8 mouse cellular contexts compared by ENCODE assay signal in the genomic region with DNA sequence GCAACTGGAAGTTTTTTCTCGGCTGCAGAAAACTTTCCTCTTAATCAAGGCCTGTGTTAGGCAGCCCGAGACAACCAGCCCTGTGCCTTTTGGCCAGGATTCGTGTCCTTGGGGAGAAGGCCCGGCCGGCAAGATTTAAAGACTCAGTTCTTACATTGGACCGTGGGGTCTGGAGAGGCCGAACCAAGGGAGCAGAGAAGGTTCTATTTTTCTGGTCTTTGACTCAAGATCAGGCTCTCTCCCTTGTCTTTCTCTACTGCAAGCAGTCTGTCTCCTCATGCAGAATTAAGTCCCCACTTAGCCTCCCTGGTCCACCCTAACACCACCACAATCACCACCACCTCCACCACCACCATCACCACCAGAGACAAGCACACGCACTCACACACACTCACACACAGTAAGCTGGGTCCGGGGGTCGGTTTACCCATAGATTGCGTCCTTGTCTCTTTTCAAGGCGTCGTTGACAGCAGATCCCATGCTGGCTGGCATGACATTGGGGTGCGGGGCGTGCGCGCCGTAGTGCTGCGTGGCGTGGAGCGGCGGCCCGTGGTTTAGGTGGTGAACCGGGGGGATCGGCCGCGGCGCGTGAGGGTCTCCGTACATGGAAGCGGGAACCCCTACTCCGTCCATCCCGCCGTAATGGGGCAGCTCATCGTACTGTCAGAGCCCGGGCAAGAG. TPM values are rescaled to one million over a fixed set of nuclear protein-coding genes. Genes with fewer than 3 reads are reported as not detected.
A peak's percentile ranks its signal among the peaks of the same experiment; 100 is the strongest.
DNase-seq lines count a peak whose midpoint lies in the region; ATAC-seq lines count a peak whose summit lies in the region.

No protein-coding gene starts in this region.

- 1% methylated on average over 36 of the region's 36 CpGs for WGBS in heart, embryonic 11.5 days (ENCODE audit: insufficient replicate concordance)
- under 1% methylated on average over 36 of the region's 36 CpGs for WGBS in limb, embryonic 11.5 days
- WGBS in neural tube, embryonic 11.5 days = 1% methylated on average over 36 of the region's 36 CpGs

- peak; percentile 21 to 24 for DNase-seq in cerebellum, postnatal 10 days
- DNase-seq in cerebellum, postnatal 4 days (ENCODE audit: low spot score in 2 of 2) = no peak
- DNase-seq in NIH3T3 (ENCODE audit: low read depth) = peak; percentile 64
- DNase-seq in limb, embryonic 11.5 days (ENCODE audit: low spot score) = peak; percentile 61
- peak; percentile 51 for DNase-seq in neural tube, embryonic 11.5 days (ENCODE audit: low spot score)
- no peak for DNase-seq in right cerebral cortex, postnatal 14 days
- no peak for DNase-seq in left cerebral cortex, postnatal 25 days (ENCODE audit: low spot score in 2 of 2)

- 0 out of 2 replicates have a peak, but pooled peaks cover 3% of the 10 kb centered on the region for H3K36me3 ChIP-seq in heart, embryonic 11.5 days (ENCODE audit: control insufficient read depth, insufficient read depth, low read length)
- H3K36me3 ChIP-seq in limb, embryonic 11.5 days (ENCODE audit: control insufficient read depth, insufficient read depth, low read length) = no peaks in the 10 kb centered on the region
- H3K36me3 ChIP-seq in neural tube, embryonic 11.5 days (ENCODE audit: control insufficient read depth, insufficient read depth, low read length) = no peaks in the 10 kb centered on the region; the same call in 1 of the 2 replicates

- H3K27ac ChIP-seq in heart, embryonic 11.5 days (ENCODE audit: low read depth, low read length) = peak overlapping the region; percentile 98
- H3K27ac ChIP-seq in limb, embryonic 11.5 days (replicated peaks; ENCODE audit: low read depth, low read length) = peak overlapping the region; percentile 91
- H3K27ac ChIP-seq in neural tube, embryonic 11.5 days (ENCODE audit: low read depth, low read length) = peak overlapping the region; percentile 99

- H3K9me3 ChIP-seq in heart, embryonic 11.5 days (replicated peaks; ENCODE audit: control insufficient read depth, low read length) = no peaks in the 10 kb centered on the region
- no peaks in the 10 kb centered on the region for H3K9me3 ChIP-seq in limb, embryonic 11.5 days (ENCODE audit: control insufficient read depth, low read length)
- no peaks in the 10 kb centered on the region for H3K9me3 ChIP-seq in neural tube, embryonic 11.5 days (ENCODE audit: control insufficient read depth, low read length)

- no peak for ATAC-seq in heart, embryonic 11.5 days (replicated peaks; ENCODE audit: insufficient number of reproducible peaks, low FRiP score, low TSS enrichment)
- ATAC-seq in limb, embryonic 11.5 days (ENCODE audit: insufficient number of reproducible peaks, low FRiP score, low TSS enrichment, low read depth) = no peak
- no peak for ATAC-seq in neural tube, embryonic 11.5 days (ENCODE audit: insufficient read depth, low FRiP score, low TSS enrichment)

- intact Hi-C loops in left cerebral cortex, postnatal 25 days (cut with DNase I) = loop anchor here (2.0 to 10.0 kb wide), 3 partner anchors 101 to 478 kb away; partner anchors contain the start of gene BC052040

- H3K4me2 ChIP-seq in heart, embryonic 11.5 days = peak overlapping the region; percentile 91
- peak overlapping the region; percentile 89 for H3K4me2 ChIP-seq in limb, embryonic 11.5 days (ENCODE audit: low read depth, severe bottlenecking)
- H3K4me2 ChIP-seq in neural tube, embryonic 11.5 days (ENCODE audit: low read depth) = peak overlapping the region; percentile 99

- H3K4me1 ChIP-seq in heart, embryonic 11.5 days (ENCODE audit: control insufficient read depth, insufficient read depth, low read length) = peaks cover 18% of the 10 kb centered on the region
- peaks cover 19% of the 10 kb centered on the region; the same call in 1 of the 2 replicates for H3K4me1 ChIP-seq in limb, embryonic 11.5 days (ENCODE audit: control insufficient read depth, insufficient read depth, low read length)
- H3K4me1 ChIP-seq in neural tube, embryonic 11.5 days (ENCODE audit: control insufficient read depth, insufficient read depth, low read length) = peaks cover 20% of the 10 kb centered on the region

- H3K4me3 ChIP-seq in heart, embryonic 11.5 days (ENCODE audit: low read depth, low read length) = peak overlapping the region; percentile 63
- H3K4me3 ChIP-seq in limb, embryonic 11.5 days (ENCODE audit: low read depth, low read length) = peak overlapping the region; percentile 64
- H3K4me3 ChIP-seq in neural tube, embryonic 11.5 days (ENCODE audit: low read depth, low read length) = peak overlapping the region; percentile 87

- peak overlapping the region; percentile 99 for H3K9ac ChIP-seq in heart, embryonic 11.5 days (ENCODE audit: low read depth, low read length)
- peak overlapping the region; percentile 90 for H3K9ac ChIP-seq in limb, embryonic 11.5 days (ENCODE audit: low read length)
- peak overlapping the region; percentile 85 for H3K9ac ChIP-seq in neural tube, embryonic 11.5 days (ENCODE audit: low read length)

- H3K27me3 ChIP-seq in heart, embryonic 11.5 days (ENCODE audit: control insufficient read depth, insufficient read depth, low read length) = no peaks in the 10 kb centered on the region
- 0 out of 2 replicates have a peak, but pooled peaks cover 3% of the 10 kb centered on the region for H3K27me3 ChIP-seq in limb, embryonic 11.5 days (ENCODE audit: control insufficient read depth, insufficient read depth, low read length)
- no peaks in the 10 kb centered on the region for H3K27me3 ChIP-seq in neural tube, embryonic 11.5 days (ENCODE audit: control insufficient read depth, insufficient read depth, low read length)

RNA-seq across cellular contexts. Expression of gene Meis2, which starts 2.7 kb away (rescaled TPM):
- 50.5 and 59.8 TPM in 2 replicates for polyA plus RNA-seq in heart, embryonic 11.5 days (2014; fragmentation: Nextera tagmentation; extraction: Ambion mirVana)
- polyA plus RNA-seq in limb, embryonic 11.5 days (2014; fragmentation: Nextera tagmentation; extraction: Ambion mirVana) = 51.4 and 53.9 TPM in 2 replicates
- polyA plus RNA-seq in neural tube, embryonic 11.5 days (2014; fragmentation: Nextera tagmentation; extraction: Ambion mirVana) = 111 and 117 TPM in 2 replicates
- total RNA-seq in left cerebral cortex, postnatal 25 days (2021) = 100 to 1,000 TPM in 1 of 2 experiments, 10 to 100 TPM in 1; 94.3 to 130 TPM

Comparison
In these comparisons a context has a peak if more than half of its experiments do, and no peak if none do; other contexts are left out.
1. DNase-seq: peak in cerebellum, postnatal 10 days (2 of 2), NIH3T3 (single experiment), limb, embryonic 11.5 days (single experiment) and neural tube, embryonic 11.5 days (single experiment); none in cerebellum, postnatal 4 days (0 of 2), right cerebral cortex, postnatal 14 days (single experiment) and left cerebral cortex, postnatal 25 days (0 of 2).
2. Peak in every context shown above with its lines, with median percentiles within 50 percentile points of each other: H3K27ac ChIP-seq, H3K4me2 ChIP-seq, H3K4me3 ChIP-seq and H3K9ac ChIP-seq.